Mouse (Mus musculus) stomach, embryonic 16.5 days (tissue): Measurements from ENCODE around the gene Catsperz. TPM values are rescaled to one million over a fixed set of nuclear protein-coding genes. Genes with fewer than 3 reads are reported as not detected.

ENCODE experiments used
- ATAC-seq: fragments of 200-750 bp; cut with Nextera tagmentation; 2 replicates; pipeline ENCODE4 v1.8.0; 2017; ENCODE audit warnings: moderate number of reproducible peaks, moderate TSS enrichment; ENCODE audit not compliant: insufficient read depth, low FRiP score
- H3K27ac ChIP-seq: fragments of 300-500 bp; sonication (generic); 2 replicates; pipeline ENCODE4 v1.5.1; 2014; ENCODE audit warnings: low read length
- H3K27me3 ChIP-seq: fragments of 300-500 bp; sonication (generic); 2 replicates; pipeline ENCODE4 v1.6.1; 2014; ENCODE audit warnings: low read length, control low read depth, mixed read lengths; ENCODE audit not compliant: control insufficient read depth, insufficient read depth
- H3K36me3 ChIP-seq: fragments of 300-500 bp; sonication (generic); 2 replicates; pipeline ENCODE4 v1.6.1; 2014; ENCODE audit warnings: low read length; ENCODE audit not compliant: control insufficient read depth, insufficient read depth
- H3K4me1 ChIP-seq: fragments of 300-500 bp; sonication (generic); 2 replicates; pipeline ENCODE4 v1.6.1; 2014; ENCODE audit warnings: low read length, control low read depth, mixed read lengths; ENCODE audit not compliant: control insufficient read depth, insufficient read depth
- H3K4me2 ChIP-seq: fragments of 300-500 bp; sonication (generic); 2 replicates; pipeline ENCODE4 v1.6.1; 2014; ENCODE audit warnings: low read depth, low read length, mixed read lengths
- H3K4me3 ChIP-seq: fragments of 300-500 bp; sonication (generic); replicated peaks from 2 replicates; pipeline ENCODE4 v1.5.1; 2014; ENCODE audit warnings: mild to moderate bottlenecking, low read length
- H3K9ac ChIP-seq: fragments of 300-500 bp; sonication (generic); 2 replicates; pipeline ENCODE4 v1.6.1; 2014; ENCODE audit warnings: low read length
- H3K9me3 ChIP-seq: fragments of 300-500 bp; sonication (generic); replicated peaks from 2 replicates; pipeline ENCODE4 v1.6.1; 2016; ENCODE audit warnings: low read length, control low read depth; ENCODE audit not compliant: control insufficient read depth
- WGBS: fragments of 180-500 bp; shearing (Covaris S2); extraction: QIAGEN DNeasy Blood & Tissue Kit; methylation state at CpG from one replicate; pipeline ENCODE4 v1.1.7; 2014; 5-methylcytosine and 5-hydroxymethylcytosine counted together
- polyA plus RNA-seq: library from polyadenylated mRNA; unstranded; fragments of >200 nt; fragmentation: Nextera tagmentation; extraction: Ambion mirVana; gene quantifications from 2 replicates; pipeline ENCODE4 v1.2.1, GENCODE M21; 2015

Catsperz gene
- polyA plus RNA-seq, 1 experiment from 2014 or later, result 2.8 TPM

- Histone ChIP-seq H3K36me3 (no peaks in the 10 kb centered on the region; the same call in 1 of the 2 replicates), H3K27ac (peak within 1 kb of the TSS; percentile 92), H3K4me3 (peak within 1 kb of the TSS; percentile 84), H3K4me1 (peaks cover 40% of the 10 kb centered on the region), H3K4me2 (peak within 1 kb of the TSS; percentile 87), H3K27me3 (peaks cover 31% of the 10 kb centered on the region), H3K9me3 (no peaks in the 10 kb centered on the region; the same call in 1 of the 2 replicates), H3K9ac (peak within 1 kb of the TSS; percentile 93)
- ATAC-seq, result peak; percentile 96
- WGBS, result under 1% methylated on average over 65 of the region's 66 CpGs
Observed at GRCm38 (mm10) chr19:6921647-6922567, 3.3 kb downstream of the Catsperz start, which contains the start of gene Esrra. Esrra (minus strand) TSS chr19:6921813.

- ATAC-seq, result no peak
- no peaks in the 10 kb centered on the region; the same call in 1 of the 2 replicates for H3K36me3 ChIP-seq
- WGBS, result 3% methylated on average over 47 of the region's 48 CpGs
- H3K9ac ChIP-seq, result peak overlapping the region; percentile 93
- H3K4me3 ChIP-seq, result peak overlapping the region; percentile 84
- peak overlapping the region; percentile 78 for H3K4me2 ChIP-seq
- no peaks in the 10 kb centered on the region for H3K9me3 ChIP-seq
- peak overlapping the region; percentile 92 for H3K27ac ChIP-seq
- peaks cover 35% of the 10 kb centered on the region for H3K4me1 ChIP-seq
- H3K27me3 ChIP-seq, result peaks cover 22% of the 10 kb centered on the region
Observed at GRCm38 (mm10) chr19:6920741-6921636, 4.2 kb downstream of the Catsperz start.

GRCm38 (mm10) chr19:6919876-6920740, 5.1 kb downstream of the Catsperz start:
- Histone ChIP-seq H3K9ac (peak overlapping the region; percentile 93), H3K9me3 (no peaks in the 10 kb centered on the region), H3K27me3 (peaks cover 13% of the 10 kb centered on the region), H3K4me2 (peak overlapping the region; percentile 78), H3K4me3 (peak overlapping the region; percentile 84), H3K4me1 (peaks cover 27% of the 10 kb centered on the region), H3K27ac (peak overlapping the region; percentile 92), H3K36me3 (no peaks in the 10 kb centered on the region; the same call in 1 of the 2 replicates)
- 0 out of 2 replicates have a peak, but pooled peaks have one; percentile 2 for ATAC-seq
- WGBS, result 39% methylated on average over 8 of the region's 8 CpGs

GRCm38 (mm10) chr19:6919431-6919830, 5.7 kb downstream of the Catsperz start:
- H3K4me1 ChIP-seq, result peaks cover 26% of the 10 kb centered on the region
- H3K27me3 ChIP-seq, result peaks cover 11% of the 10 kb centered on the region
- H3K9me3 ChIP-seq, result no peaks in the 10 kb centered on the region
- no peaks in the 10 kb centered on the region; the same call in 1 of the 2 replicates for H3K36me3 ChIP-seq
- ATAC-seq, result no peak
- H3K4me3 ChIP-seq, result no peak overlapping the region
- peak overlapping the region; percentile 92 for H3K27ac ChIP-seq
- H3K4me2 ChIP-seq, result no peak overlapping the region
- 0 out of 2 replicates have a peak overlapping the region, but pooled peaks have one; percentile 93 for H3K9ac ChIP-seq

- H3K4me2 ChIP-seq, result no peak overlapping the region
- no peak overlapping the region; the same call in 1 of the 2 replicates for H3K27ac ChIP-seq
- 87% methylated on average over 4 of the region's 4 CpGs for WGBS
- peaks cover 4% of the 10 kb centered on the region; the same call in 1 of the 2 replicates for H3K27me3 ChIP-seq
- H3K36me3 ChIP-seq, result no peaks in the 10 kb centered on the region; the same call in 1 of the 2 replicates
- no peak for ATAC-seq
- no peaks in the 10 kb centered on the region for H3K9me3 ChIP-seq
- no peak overlapping the region for H3K9ac ChIP-seq
- peaks cover 26% of the 10 kb centered on the region for H3K4me1 ChIP-seq
- H3K4me3 ChIP-seq, result no peak overlapping the region
Observed at GRCm38 (mm10) chr19:6918321-6918720, 6.9 kb downstream of the Catsperz start.

GRCm38 (mm10) chr19:6916496-6916895, 8.7 kb downstream of the Catsperz start:
- 68% methylated on average over 4 of the region's 4 CpGs for WGBS
- no peak overlapping the region; the same call in 1 of the 2 replicates for H3K9ac ChIP-seq
- H3K36me3 ChIP-seq, result no peaks in the 10 kb centered on the region; the same call in 1 of the 2 replicates

GRCm38 (mm10) chr19:6915276-6915675, 9.9 kb downstream of the Catsperz start:
- no peak overlapping the region for H3K9ac ChIP-seq
- no peaks in the 10 kb centered on the region for H3K27me3 ChIP-seq
- no peak overlapping the region for H3K4me2 ChIP-seq
- peaks cover 26% of the 10 kb centered on the region for H3K4me1 ChIP-seq
- no peak overlapping the region for H3K27ac ChIP-seq
- no peak for ATAC-seq
- no peaks in the 10 kb centered on the region; the same call in 1 of the 2 replicates for H3K36me3 ChIP-seq
- 72% methylated on average over 4 of the region's 4 CpGs for WGBS
- H3K4me3 ChIP-seq, result no peak overlapping the region
- H3K9me3 ChIP-seq, result no peaks in the 10 kb centered on the region

More at GRCm38 (mm10) chr19:6916496-6916895, 8.7 kb downstream of the Catsperz start:
- no peak overlapping the region for H3K4me3 ChIP-seq
- H3K27ac ChIP-seq, result no peak overlapping the region
- H3K4me2 ChIP-seq, result no peak overlapping the region
- no peaks in the 10 kb centered on the region for H3K27me3 ChIP-seq
- no peak for ATAC-seq
- H3K9me3 ChIP-seq, result no peaks in the 10 kb centered on the region
- peaks cover 26% of the 10 kb centered on the region for H3K4me1 ChIP-seq

GRCm38 (mm10) chr19:6914540-6914939, 10.6 kb downstream of the Catsperz start:
- H3K27ac ChIP-seq, result no peak overlapping the region; the same call in 1 of the 2 replicates
- 91% methylated on average over 9 of the region's 9 CpGs for WGBS

More at GRCm38 (mm10) chr19:6914540-6914939, 10.6 kb downstream of the Catsperz start:
- Histone ChIP-seq H3K4me2 (no peak overlapping the region), H3K27me3 (no peaks in the 10 kb centered on the region), H3K9ac (no peak overlapping the region), H3K36me3 (no peaks in the 10 kb centered on the region; the same call in 1 of the 2 replicates), H3K9me3 (no peaks in the 10 kb centered on the region), H3K4me1 (peaks cover 19% of the 10 kb centered on the region), H3K4me3 (no peak overlapping the region)
- no peak for ATAC-seq
